Mouse (Mus musculus) adrenal gland, postnatal 4 days (tissue): ENCODE measurements around the gene Nedd4. TPM values are rescaled to one million over a fixed set of nuclear protein-coding genes. Genes with fewer than 3 reads are reported as not detected.
A peak's percentile ranks its signal among the peaks of the same experiment; 100 is the strongest.

Experiments
- DNase-seq, 2 experiments: peaks; one replicate each; pipeline ENCODE4 v3.0.0; 2021 to 2022; ENCODE audit warnings: low spot score in 2 of 2, mixed read lengths in 2 of 2
- total RNA-seq, 2 experiments: library from RNA; stranded (reverse); gene quantifications; 2 replicates each; pipeline ENCODE4 v1.2.3; 2021

Nedd4 gene
- total RNA-seq, 2 experiments from 2014 or later = 708 to 756 TPM

- no peak for DNase-seq
Observed at GRCm38 (mm10) chr9:72677659-72678058, 15.5 kb downstream of the Nedd4 start.

GRCm38 (mm10) chr9:72678771-72679170 lies 16.6 kb downstream of the Nedd4 start:
- no peak for DNase-seq

GRCm38 (mm10) chr9:72681652-72682228 lies 19.6 kb downstream of the Nedd4 start:
- DNase-seq = no peak

GRCm38 (mm10) chr9:72683268-72683667 lies 21.1 kb downstream of the Nedd4 start:
- no peak for DNase-seq

- no peak for DNase-seq
Observed at GRCm38 (mm10) chr9:72685231-72685630, 23.1 kb downstream of the Nedd4 start.

- no peak for DNase-seq
Observed at GRCm38 (mm10) chr9:72686506-72686905, 24.4 kb downstream of the Nedd4 start.

- DNase-seq = no peak
Observed at GRCm38 (mm10) chr9:72689522-72689921, 27.4 kb downstream of the Nedd4 start.

- DNase-seq = no peak
Observed at GRCm38 (mm10) chr9:72690811-72691210, 28.7 kb downstream of the Nedd4 start.

GRCm38 (mm10) chr9:72691942-72692341 lies 29.8 kb downstream of the Nedd4 start:
- no peak for DNase-seq

GRCm38 (mm10) chr9:72693081-72693696 lies 31.0 kb downstream of the Nedd4 start:
- no peak for DNase-seq

GRCm38 (mm10) chr9:72693861-72694260 lies 31.7 kb downstream of the Nedd4 start:
- DNase-seq = no peak

GRCm38 (mm10) chr9:72696508-72696907 lies 34.4 kb downstream of the Nedd4 start:
- no peak for DNase-seq

GRCm38 (mm10) chr9:72697779-72698178 lies 35.6 kb downstream of the Nedd4 start:
- no peak for DNase-seq

GRCm38 (mm10) chr9:72699702-72700101 lies 37.6 kb downstream of the Nedd4 start:
- no peak for DNase-seq

GRCm38 (mm10) chr9:72701441-72701840 lies 39.3 kb downstream of the Nedd4 start:
- DNase-seq = no peak

GRCm38 (mm10) chr9:72702075-72702474 lies 39.9 kb downstream of the Nedd4 start:
- DNase-seq = peak in 1 of 2 experiments; percentile 54

- DNase-seq = no peak
Observed at GRCm38 (mm10) chr9:72703142-72703541, 41.0 kb downstream of the Nedd4 start.

GRCm38 (mm10) chr9:72703754-72704153 lies 41.6 kb downstream of the Nedd4 start:
- DNase-seq = no peak

- no peak for DNase-seq
Observed at GRCm38 (mm10) chr9:72705270-72705669, 43.1 kb downstream of the Nedd4 start.

- no peak for DNase-seq
Observed at GRCm38 (mm10) chr9:72707999-72708398, 45.9 kb downstream of the Nedd4 start.

- no peak for DNase-seq
Observed at GRCm38 (mm10) chr9:72708690-72709089, 46.5 kb downstream of the Nedd4 start.

- DNase-seq = no peak
Observed at GRCm38 (mm10) chr9:72710060-72710459, 47.9 kb downstream of the Nedd4 start.

GRCm38 (mm10) chr9:72714945-72715344 lies 52.8 kb downstream of the Nedd4 start:
- no peak for DNase-seq
